Mouse (Mus musculus) cerebellum, postnatal 25 days (tissue): ENCODE data around the gene Vwa7.
A peak's percentile ranks its signal among the peaks of the same experiment; 100 is the strongest.

Experiments
- DNase-seq, 2 experiments: peaks; one replicate each; pipeline ENCODE4 v3.0.0; 2021; ENCODE audit warnings: mixed read lengths in 2 of 2

Gene Vwa7

GRCm38 (mm10) chr17:35046681-35047455 lies 30.5 kb downstream of the Vwa7 start, which contains the start of gene Msh5:
Gene Msh5 (minus strand): TSS chr17:35046745.
- DNase-seq = peak; percentile 95 to 98

- no peak for DNase-seq
These were observed 31.3 kb downstream of the Vwa7 start for GRCm38 (mm10) chr17:35047688-35048087.

DNA sequence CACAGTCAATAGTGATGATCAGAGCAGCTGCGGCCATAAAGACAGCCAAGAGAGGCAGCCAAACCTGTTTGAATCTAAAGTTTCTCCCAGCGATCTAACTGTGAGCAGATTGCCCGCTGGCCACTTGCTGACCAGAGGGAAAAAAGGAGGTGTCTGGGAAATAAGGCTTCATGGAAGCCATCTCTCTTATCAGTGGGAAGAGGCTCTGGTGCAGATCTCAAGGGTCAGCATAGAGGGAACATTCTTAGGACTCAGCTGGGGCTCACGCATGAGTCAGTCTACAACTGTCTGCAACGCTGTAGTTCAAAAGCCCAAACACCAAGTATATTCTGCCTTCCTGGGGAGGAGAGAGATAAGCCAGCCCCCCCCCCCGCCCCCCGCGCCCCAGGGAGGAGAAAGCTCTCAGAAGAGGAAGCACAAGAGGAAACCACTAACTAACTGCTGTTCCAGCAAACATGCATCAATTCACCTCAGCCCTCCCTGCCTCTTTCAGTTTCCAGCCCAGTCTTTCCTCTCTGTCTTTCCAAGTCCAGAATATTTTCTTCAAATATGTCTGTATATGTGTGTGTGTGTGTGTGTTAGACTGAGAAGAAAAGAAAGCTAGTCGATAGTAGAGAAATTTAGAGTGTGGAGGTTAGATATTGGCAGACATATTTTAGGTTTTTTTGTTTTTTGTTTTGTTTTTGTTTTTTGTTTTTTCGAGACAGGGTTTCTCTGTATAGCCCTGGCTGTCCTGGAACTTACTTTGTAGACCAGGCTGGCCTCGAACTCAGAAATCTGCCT lies 32.0 kb downstream of the Vwa7 start:
- no peak for DNase-seq

DNA sequence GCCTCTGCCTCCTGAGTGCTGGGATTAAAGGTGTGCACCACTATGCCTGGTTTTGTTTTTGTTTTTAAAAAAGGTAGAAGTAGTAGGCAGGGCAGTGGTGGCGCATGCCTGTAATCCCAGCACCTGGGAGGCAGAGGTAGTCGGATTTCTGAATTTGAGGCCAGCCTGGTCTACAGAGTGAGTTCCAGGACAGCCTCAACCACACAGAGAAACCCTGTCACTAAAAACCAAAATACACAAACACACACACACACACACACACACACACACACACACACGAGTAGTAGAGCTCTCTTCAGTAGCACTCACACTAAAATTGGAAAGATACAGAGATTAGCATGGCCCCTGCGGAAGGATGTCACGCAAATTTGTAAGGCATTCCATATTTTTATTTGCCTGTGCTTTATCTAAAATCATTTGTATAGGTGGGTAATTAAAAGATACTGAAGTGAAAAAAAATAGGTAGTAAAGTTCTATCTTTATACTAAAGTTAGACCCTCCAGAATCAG lies 32.6 kb downstream of the Vwa7 start:
- no peak for DNase-seq

DNA sequence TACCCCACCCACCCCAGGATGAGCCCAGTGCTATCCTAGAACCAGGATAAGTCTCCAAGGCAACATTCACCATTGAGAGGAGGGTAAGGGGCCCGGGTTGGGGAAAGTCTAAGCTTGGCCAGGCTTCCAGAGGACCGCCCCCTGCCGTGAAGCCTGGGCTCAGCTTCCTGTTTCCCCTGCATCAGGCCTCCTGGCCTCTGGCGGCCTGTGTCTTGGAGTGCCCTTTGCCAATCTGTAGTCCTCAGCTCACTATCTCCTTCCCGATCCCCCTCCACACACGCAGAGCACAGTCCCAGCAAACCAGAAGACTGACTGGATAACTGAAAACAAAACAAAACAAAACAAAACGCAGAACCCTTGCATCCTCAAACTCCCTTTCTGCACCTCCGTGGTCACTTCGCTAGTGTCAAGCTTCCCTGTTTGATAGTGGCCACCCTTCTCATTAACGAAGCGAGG lies 33.2 kb downstream of the Vwa7 start, which contains the start of gene Clic1:
Clic1 (plus strand) TSS at position 406 of the 456 bp plus-strand sequence.
- DNase-seq = peak in 1 of 2 experiments; percentile 47

DNA sequence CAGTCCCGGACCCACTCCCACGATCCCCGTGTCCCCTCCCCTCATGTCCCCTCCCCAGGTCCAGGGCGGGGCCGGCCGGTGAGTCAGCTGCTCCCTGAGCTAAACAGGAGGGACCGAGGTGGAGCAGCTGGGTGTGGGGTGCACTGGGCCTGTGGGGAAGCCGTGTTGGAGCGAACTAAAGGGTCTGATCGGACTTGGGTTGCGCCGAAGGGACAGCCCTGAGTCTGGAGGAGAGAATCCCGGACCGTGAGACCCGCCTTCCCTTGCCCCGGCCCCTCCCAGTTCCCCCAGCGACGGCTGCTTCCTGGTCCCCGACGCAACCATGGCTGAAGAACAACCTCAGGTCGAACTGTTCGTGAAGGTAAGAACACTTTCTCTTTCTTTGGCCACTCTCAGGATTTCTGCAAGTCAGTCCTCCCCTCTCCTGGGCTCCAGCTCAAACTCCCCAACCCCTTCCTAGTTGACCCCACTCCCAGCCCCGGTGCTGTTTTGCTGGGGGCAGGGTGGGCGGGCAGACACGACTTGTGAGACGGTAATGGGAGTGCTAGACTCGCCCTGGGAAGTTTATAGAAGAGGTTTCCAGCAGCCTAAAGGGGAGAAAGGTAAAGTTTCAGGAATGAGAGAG lies 33.9 kb downstream of the Vwa7 start:
- peak; percentile 57 to 59 for DNase-seq

- peak; percentile 63 to 66 for DNase-seq
These were observed 35.0 kb downstream of the Vwa7 start for GRCm38 (mm10) chr17:35051156-35052086.

GRCm38 (mm10) chr17:35052271-35052798 lies 36.0 kb downstream of the Vwa7 start:
- peak in 1 of 2 experiments; percentile 22 for DNase-seq

DNA sequence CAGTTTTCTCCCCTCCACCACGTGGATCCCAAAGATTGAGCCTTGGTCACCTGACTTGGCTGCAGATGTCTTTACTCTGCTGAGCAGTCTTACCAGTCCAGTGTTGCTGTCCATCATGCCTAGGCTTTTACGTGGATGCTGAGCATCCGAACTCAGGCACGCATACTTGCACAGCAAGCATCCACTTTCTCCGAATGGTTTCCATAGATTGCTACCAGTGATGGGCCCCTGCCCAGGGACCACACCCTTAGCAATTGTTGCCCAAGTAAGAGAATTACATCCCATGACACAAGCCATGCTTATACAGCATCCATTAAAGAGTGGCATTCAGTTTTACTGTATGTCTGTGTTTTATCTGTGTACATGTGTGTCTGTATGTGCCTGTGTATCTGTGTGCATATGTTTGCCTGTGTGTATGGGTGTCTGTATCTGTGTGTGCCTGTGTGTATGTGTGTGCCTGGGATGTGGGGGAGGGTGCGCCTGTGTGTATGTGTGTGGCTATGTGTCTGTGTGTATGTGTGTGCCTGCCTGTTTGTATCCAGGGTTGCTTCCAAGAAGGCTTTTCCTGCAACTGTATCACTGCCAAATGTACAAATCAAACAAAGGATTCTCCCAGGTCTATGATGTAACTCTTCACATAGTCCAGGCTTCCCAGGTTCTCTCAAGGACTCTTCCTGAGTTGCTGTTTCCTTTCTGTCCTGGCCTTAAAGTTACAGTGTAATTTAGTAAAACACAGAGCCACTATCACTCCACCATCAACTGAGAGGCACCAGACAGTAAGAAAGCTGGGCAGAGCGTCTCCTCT lies 39.5 kb downstream of the Vwa7 start:
- DNase-seq = no peak

DNA sequence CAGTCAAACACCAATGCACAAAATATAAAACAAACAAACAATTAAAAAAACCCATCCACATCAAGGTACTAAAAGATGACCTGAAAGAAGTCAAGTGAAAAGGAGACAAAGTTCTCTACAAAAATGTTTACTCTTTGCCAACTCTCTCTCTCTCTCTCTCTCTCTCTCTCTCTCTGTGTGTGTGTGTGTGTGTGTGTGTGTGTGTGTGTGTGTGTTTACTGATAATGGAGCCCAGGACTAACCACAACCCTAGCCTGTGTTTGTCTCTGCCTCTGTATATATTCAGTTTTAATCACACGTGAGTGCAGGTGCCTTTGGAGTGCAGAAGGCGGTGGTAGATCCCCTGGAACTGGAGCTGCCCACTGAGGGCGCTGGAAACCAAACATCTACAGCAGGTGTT lies 40.7 kb downstream of the Vwa7 start:
- DNase-seq = no peak

DNA sequence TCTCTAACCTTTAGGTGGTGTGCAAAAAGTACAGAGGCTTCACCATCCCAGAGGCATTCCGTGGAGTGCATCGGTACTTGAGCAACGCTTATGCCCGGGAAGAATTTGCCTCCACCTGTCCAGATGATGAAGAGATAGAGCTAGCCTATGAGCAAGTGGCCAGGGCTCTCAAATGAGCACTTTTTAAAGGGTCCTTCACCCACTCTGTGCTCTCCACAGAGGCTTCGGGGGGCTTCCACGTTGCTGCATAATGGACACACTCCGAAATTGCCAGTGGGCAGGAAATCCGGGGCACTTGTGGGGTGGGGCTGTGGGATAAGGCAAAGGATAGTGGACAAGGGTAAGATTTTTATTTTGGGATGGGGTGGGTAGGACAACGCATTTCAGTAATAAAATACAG lies 41.9 kb downstream of the Vwa7 start:
- peak in 1 of 2 experiments; percentile 12 for DNase-seq

- peak; percentile 85 to 91 for DNase-seq
These were observed 42.8 kb downstream of the Vwa7 start, which contains the start of gene Ddah2 for GRCm38 (mm10) chr17:35058911-35059892. Gene Ddah2 (plus strand): TSS chr17:35059035.

- peak in 1 of 2 experiments; percentile 27 for DNase-seq
These were observed 43.7 kb downstream of the Vwa7 start for GRCm38 (mm10) chr17:35060071-35060470.

- peak; percentile 29 to 57 for DNase-seq
These were observed 44.4 kb downstream of the Vwa7 start for GRCm38 (mm10) chr17:35060737-35061297.

- peak in 1 of 2 experiments; percentile 17 for DNase-seq
These were observed 44.9 kb downstream of the Vwa7 start for GRCm38 (mm10) chr17:35061299-35061698.

GRCm38 (mm10) chr17:35063466-35063865 lies 47.1 kb downstream of the Vwa7 start:
- DNase-seq = peak; percentile 52 to 70

DNA sequence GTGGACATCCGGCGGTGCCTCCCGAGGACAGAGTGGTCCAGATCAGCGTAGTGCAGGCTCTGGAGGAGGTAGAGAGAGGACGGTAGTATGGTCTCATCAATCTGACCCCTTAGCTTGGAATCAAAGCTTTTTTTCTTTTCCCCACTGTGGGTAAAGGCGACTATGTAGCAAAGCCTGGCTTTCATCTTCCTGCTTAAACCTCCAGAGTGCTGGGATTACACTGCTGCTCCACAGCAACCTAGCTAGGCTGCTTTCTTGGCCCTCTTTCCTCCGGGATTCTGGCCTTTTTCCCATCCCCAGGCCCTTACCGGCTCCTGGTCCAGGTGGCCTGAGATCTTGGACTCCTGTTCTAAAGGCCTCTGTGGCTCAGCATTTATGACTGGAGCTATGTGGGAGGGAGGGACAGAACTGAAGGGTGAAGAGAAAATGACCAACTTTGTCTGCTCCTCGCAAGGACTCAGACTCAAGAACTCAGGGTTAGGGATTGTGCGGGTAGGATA lies 48.0 kb downstream of the Vwa7 start:
- peak; percentile 75 to 79 for DNase-seq
